Mouse (Mus musculus) cerebellum, adult 18-20 months (tissue): ENCODE measurements at regions not wholly inside any gene's neighbourhood (a gene's known extent, or its start where the extent isn't known, plus 50 kb on each side); places are given as distances from the start of the nearest gene placed in this dataset.

Experiments used
- DNase-seq, 2 experiments: peaks; one replicate each; pipeline ENCODE4 v3.0.0; 2021

DNA sequence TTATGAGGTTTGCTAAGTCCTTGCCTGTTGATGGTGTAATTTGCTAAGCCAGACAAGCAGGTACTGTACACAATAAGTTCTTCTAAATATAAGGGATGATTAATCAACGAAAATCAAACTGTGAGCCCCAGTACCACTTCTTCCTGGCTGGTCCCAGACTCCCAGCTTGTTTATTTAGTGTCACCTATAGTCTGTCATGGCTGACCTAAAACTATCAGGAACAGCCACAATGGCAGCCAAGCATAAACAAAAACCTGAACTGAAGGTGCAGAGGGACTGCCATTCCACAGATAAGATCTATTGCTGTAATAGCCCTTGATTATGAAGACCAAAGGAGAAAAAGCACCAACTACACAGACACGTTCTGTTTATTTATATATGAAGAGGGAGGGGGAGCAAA, 180.9 kb upstream of the Dph6 start:
- no peak for DNase-seq

DNA sequence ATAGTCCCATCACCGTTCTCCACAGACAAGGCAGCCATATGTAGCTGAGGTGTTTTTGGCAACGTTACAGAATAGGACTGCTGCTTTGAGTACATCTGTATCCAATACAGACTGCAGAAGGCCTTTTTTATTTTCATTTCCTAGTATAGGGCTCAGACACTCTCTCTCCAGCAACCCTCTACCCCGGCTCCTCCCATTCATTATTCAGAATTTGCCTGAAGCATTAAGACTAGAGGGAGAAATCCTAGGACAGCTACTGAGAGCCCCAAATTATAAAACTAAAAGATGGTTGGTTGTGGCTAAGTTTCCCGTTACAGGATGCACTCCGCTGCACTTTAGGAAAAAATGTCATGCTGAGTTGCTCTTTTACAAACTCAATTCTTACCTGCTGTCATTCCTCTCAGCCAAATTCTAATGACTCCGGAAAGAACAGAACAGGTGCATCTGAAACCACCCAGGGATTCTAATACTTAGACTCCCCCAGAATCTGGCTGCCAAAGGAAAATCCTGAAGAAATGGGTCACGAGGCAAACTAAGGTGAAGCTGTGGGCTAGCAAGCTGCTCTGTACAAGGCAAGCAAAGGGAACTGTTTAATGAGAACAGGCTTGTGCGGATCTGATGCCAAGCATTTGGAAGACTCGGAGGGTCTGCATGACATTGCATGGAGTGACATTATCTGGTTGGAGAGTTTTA, 189.1 kb upstream of the Dph6 start:
- peak; percentile 15 to 29 for DNase-seq

DNA sequence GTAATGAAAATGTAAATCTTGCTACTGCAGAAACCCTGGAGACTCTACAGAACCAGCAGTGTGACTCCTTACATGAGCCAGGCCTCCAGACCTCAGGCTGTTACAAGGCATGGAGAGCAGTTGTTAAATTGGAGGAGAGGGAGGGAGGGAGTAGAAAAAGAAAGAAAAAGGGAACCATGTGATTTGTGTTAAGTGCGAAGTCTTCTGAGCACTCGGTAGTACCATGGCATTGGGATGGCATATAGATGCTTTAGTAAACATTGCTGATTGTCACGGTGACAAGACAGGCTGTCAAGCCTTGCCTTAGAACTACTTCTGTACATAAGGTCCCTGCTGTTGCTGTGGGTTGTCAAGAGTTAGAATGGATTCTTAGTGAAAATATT, 189.6 kb upstream of the Dph6 start:
- no peak for DNase-seq

DNA sequence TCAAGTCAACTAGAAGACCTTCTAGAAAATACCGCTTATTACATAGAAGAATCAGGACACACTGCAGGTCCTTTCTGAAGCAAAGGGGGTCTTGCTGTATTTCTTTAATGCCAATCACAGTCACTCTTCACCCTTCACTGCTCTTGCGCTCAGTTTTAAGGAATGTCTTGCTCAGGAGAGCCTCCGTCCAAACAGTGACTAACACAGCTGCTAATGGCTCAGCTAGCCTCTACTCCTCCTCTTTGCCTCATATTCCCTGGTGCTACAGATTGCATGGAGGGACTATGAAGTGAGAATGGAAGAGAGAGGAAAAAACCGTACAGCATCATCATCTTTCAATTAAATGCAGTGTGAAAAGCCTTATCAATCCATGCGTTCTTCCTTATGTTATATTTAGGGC, 193.7 kb upstream of the Dph6 start:
- no peak for DNase-seq

DNA sequence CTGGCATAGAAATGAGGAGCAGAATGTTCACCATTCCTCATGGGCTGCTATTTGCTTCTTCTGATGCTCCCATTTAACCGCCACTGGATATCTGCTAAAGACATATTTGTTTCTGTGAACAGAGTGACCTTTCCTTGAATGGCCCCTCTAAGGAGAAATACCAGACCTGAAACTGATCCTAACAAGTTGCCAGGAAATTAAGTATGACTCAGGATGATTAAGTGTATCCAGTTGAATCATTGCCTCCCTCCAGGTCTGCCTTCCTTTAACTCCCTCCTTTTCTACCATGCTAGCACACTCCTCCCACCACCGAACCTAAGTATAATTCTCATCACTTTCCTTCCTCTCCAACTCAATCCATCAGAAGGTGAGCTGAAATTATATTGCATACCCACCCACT, 194.2 kb upstream of the Dph6 start:
- no peak for DNase-seq

DNA sequence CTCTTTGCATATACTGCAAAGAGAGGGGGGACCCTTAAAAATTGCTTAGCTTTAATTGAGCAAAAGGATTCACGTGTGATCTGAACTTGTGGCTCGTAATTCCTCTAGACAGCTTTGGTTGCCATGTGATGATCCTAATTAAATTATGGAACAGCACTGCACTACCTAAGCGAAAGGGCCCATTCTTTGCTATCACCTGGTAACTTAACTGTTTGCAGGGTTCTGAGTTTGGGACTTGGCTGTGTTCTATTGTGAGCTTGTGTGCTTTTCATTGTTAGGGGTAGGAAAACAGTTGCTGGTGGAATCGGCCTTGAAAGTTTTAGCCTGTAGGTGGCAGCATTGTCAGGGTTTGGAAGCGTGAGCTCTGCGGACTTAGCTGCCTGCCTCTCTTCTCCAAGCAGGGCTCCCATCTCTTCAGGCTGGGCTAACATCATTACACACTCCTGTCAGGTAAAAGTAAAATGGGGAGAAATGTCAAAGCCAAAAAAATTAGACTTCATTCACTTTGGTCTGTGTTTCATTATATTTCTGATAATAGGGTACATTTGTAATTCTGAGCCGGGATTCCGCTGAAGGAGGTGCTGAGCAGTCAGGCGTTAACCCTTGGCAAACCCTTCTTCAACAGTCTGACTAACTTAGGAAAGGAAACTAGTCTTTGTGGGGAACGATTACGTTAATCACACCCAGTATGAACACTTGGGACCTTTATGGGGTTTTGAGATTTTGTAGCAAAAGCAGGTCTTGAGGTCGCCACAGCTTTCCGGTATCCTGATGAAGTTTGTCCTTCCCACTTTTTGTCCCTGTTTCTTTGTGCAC, 199.2 kb upstream of the Dph6 start:
- DNase-seq, result peak; percentile 66 to 70

DNA sequence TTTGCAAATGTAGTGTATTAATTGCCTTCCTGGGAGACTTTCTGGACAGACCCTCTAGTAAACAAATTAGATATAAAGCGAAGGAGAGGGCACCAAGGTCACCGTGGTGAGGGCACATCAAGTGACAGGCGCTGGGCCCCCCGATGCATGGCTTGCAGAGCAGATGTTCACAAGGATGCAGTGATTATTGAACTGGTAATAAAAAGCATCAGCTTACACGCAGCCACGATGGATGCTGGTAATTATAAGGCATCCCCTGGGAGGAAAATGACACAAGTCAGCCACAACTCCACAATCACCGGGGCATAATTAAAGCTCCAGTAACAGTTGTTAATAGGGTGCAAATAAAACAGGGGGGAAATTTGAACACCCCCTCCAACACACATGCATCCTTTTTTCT, 217.5 kb upstream of the Dph6 start:
- DNase-seq, result no peak

DNA sequence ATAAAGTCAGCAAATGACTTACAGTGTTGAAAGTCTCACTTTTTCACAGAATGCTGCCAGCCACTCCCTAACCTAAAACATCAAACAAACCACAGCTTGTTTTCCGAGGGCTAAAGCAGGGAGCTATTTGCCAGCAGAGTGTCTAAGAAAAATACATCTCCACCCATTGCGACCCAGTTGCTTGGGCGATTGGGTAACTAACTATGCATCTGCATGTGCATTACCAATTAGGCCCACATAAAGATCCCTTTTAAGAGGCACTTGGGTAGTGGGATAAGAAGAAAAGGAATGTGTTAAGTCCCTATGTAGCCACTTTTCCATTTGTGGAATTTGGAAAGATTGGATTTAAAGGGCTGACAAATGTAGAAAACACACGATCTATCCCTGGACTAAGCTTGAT, 218.3 kb upstream of the Dph6 start:
- DNase-seq, result no peak

DNA sequence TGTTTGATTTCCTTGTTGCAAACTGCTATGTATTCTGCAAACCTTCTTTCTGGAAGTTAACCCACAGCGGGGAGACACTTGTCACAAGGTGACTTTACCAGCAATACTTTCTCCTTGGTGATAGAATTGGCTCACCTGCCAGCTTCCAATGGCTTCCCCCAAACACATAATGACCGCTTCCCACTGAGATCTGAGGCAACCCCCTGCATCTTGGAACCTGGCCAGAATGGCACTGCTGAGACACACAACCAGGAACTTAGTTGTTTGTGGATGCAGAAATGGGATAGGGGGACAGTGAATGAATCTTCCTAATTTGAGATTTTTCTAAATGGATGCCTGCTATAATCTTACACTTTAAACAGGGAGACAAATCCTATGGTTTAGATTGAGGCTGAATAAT, 224.3 kb upstream of the Dph6 start:
- no peak for DNase-seq

DNA sequence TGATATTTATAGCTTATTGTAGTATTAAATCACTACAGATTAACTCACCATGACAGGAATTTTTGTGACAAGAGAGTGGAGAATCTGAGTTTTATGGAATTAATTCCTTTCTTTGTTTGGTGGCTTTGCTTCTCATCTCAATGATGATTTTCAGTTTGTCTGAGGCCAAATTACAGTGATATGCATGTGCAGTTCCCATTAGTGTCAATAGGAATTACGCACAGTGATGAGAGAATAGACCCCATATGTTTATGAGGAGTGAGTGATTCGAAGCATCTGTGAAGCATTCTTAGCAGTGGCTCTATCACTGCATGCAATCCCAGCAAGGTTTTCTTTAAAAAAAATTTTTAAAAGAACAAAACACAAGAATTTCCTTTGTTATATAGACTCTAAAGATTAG, 225.0 kb upstream of the Dph6 start:
- no peak for DNase-seq

DNA sequence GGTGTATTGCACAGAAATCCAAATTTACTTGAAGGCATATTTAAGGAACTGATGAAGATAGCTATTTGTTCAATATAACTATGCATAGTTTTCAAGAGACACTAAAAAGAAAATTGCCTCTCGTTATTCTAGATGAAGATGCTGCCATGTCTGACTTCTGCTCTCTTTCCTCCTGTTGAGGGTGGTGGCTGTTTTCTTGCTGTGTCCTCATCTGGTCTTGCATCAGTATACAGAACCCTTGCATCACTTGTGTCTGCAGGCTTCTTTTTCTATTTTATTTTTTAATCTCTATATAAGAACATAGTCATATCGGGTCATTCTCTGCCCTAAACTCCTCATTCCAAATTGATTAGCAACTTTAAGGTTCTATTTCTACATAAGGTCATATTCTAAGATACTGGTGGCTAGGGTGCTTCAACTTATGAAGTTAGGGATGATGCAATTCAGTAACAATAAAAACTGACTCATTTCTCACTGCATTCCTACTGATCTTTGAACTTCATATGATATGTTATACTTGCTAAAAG, 231.0 kb upstream of the Dph6 start:
- DNase-seq, result no peak

DNA sequence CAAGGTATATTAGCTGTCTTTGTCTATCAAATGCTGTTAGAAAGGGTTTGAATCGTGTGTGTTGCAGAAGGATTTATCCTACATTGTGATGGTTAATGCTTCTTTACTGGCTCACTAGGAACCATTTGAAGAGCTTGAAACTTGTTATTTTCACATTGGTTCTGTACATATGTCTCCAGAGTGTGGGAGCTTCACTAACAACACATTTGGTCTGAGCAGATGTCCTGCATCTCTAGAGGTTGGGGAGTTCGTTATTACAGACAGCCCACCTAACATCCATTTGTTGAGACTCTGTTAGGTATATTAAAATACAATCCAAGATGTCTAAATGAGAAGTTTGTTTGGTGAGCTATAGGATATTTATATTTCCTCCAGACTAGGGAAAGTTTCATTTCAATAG, 244.0 kb upstream of the Dph6 start:
- no peak for DNase-seq

DNA sequence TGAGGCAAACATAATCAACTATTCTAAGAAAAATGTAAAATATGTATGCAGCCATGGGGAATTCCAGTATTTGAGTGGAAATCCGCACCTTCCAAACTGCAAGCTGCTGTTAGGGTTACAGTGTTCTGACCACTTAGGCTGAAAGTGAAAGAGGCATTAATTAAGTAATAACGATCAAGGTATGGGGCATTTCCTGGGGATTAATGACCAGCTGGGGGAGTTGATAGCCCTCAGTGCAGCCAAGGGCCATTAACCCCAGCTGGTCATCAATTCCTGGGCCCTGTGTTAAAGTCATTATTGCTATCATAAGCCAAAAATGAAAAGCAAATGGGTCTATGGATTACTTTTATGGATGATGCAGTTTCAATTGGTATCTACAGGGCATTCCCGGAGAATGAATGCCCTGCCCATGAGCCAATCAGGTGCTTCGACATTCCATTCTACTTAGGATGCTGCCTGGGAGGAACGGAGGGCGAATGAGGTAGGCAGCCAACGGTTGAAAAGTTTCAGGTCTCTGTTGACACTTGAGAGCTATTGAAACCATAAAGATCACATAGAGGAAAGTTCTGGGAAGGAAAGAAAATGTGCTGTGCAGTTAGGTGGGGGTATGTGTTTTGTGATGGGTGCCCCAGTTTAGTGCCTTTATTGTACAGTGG, 257.2 kb upstream of the Dph6 start:
- no peak for DNase-seq

DNA sequence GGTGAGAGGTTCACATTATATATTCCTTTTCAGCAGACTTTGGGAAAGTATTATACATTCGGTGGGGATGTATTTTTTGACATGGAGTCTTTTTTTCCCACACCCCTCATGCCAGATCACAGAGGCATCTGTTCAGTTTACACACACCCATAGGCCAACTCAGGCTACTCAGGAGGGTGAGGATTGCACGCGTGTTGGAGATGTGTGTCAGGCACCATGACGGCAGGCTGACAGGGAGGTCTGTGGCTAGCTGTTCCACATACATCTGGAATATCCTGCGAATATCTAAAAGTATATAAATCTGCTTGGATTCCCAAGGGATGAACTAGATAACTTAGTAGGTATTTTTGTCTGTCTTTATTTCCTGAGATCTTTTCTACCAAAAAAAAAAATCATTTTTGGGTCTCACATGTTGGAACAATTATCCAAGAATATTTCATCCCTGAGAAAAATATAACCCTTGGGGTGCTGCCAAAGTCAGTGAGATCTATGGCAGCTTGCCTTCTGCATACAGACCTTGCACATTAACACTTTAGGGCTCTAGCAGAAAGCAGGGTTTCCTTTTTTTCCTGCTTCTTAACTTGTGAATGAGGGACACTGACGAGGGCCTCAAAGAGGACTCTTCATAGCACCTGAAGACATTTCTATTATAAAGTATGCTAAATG, 260.4 kb upstream of the Dph6 start:
- DNase-seq, result no peak

DNA sequence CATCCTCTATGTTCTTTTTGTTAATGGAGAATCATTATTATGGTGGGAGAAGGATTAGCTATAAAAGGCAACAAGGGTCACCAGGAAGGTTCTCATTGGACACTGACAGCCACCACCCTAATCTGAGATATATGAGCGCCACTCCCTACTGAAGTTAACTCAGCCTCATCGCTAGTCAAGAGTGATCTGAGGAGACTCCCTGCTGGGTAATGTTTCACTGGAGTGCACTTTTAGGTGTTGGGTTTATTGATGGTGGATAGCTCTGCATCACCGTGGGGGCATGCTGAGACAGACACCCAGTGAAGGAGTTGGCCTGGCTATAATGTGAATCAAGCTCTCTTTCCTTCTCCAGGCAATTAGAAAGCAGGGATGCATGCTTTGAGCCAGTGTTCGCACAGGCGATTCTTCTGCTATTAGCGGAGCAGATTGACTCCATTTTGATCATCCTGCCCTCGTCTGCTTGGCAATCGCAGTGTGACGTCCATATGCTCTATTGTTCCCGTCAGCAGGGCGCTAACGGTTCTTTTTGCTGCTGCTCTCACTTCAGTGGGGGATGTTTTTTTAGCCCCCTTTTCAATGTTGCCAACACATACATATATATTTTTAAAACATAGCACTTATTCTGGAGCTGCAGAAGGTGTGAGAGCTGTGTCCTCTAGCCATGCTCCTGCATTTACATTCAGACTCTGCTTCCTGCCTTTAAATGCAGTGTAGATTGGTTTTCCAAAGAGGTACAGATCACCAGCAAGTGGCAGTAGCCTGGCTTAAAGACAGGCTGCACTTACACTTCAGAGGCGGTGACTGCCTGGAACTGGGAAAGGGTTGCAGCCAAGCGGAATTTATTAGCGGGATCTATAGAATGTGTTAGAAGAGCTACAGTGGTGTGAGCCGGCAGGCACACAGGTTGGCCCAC, 263.9 kb upstream of the Dph6 start:
- no peak for DNase-seq

DNA sequence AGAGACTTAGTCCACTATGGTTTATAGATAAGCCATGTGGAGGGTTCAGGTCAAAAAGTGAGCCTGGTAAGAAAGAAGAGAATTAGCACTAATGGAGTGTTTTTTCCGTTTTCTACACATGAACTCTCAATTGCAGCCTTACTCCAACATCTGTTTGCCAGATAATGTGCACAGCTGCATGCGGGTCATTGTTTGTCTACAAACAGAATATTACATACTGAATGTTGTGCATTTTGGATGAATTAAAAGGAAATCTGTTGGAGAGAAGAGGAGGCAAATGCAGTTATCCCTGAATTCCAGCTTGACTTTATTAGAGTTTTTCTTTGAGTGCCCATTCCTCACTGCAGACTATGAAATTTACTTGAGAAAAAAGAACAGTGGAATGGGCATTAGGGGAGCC, 269.1 kb upstream of the Dph6 start:
- DNase-seq, result no peak

DNA sequence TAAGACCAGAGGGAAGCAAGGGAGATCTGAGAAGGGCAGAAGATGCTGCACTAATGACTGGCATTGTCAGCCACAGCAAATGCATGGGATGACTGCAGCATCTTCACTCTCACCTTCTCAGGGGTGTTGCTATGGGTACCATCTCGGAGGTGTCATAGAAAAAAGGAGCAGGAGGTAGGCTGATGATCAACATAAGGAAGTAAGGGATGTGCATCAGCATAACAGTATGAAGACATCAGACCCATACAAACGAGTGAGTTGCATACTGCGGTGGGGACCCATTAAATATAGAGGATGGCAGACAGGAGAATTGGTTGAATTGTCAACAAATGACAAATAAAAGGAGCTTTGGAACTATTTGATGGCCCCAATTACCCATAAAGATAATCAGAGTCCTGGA, 280.7 kb upstream of the Dph6 start:
- no peak for DNase-seq

DNA sequence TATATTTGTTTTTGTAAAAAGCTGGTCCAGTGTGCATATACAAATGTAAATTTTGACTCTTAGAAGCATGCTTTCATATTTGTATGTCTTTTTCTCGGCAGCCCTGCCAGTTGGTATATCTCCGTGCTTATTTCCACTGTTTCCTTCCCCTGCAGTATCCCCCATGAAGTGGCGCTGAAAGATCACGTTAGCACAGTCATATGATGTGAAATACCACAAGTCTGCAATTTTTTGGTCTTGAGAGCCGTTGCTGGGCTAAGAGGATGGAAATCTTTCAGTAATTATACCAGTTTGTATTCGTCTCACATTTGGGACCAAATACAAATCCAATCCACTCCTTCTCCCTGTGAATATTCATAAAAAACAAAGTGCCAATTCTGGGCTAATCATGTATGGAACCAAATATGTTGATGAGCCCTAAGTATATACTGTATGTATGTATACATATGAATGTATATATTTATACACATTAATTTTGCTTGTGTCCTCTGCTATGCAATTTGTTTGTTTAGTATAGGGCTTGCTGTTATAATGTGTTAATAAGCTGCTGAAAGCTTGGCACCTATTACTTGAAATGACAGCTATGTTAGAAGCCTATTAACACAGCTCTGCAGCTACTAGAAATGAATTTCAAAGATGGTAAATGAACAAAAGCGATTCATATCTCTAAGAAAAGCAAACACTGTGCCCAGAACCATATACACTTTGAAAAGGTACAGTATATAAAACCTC, 283.8 kb upstream of the Dph6 start:
- no peak for DNase-seq

DNA sequence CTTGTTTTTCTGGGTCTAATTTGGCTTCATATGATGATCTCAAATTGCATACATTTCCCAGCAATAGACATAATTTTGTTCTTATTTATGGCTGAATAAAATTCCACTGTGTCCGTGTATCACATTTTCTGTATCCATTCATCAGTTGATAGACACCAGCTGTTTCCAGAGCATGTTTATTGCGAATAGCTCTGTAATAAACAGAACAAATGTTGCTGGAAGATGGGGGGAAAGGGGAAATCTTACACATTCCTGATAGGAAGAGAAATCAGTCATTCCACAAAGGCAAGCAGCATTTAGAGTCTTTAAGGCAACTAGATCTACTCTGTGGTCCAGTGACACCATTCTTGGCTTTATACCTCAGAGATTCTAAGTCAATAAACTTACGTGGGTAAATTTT, 311.3 kb upstream of the Dph6 start:
- no peak for DNase-seq

DNA sequence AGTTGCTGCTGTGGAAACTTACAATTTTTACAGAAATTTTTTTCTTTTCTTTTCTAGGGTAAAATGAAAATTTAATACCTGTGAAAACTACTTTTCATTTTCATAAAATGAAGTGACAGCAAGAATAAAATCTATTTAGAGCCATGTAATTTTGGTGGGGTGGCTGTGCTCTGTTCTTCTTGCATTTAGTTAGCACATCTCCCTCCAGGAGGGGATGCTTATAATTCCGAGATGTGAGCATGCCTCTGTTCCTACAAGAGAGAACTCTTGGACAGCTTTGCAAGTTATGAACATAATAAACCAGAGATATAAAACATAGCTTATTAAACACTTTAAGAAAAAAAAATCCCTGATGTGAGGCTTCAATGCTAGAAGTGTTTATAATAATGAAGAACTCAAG, 313.9 kb upstream of the Dph6 start:
- DNase-seq, result no peak

DNA sequence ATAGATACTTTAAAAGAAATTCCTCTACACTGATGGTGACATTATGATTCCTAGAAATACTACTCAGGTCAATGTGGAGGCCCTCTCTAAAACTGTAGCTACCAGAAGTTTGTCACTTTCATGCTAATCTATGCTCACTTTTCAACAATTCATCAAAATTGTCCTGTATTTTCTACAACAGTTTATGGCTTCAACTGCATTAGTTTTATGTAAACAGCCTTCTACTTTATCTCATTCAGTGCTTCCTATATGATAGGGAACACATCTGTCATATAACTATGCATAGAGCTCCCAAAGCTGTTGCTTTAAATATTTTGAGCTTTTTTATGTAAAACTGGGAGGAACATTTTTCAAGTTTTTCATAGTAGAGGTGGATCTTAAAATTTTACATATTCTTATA, 338.7 kb upstream of the Dph6 start:
- DNase-seq, result no peak

DNA sequence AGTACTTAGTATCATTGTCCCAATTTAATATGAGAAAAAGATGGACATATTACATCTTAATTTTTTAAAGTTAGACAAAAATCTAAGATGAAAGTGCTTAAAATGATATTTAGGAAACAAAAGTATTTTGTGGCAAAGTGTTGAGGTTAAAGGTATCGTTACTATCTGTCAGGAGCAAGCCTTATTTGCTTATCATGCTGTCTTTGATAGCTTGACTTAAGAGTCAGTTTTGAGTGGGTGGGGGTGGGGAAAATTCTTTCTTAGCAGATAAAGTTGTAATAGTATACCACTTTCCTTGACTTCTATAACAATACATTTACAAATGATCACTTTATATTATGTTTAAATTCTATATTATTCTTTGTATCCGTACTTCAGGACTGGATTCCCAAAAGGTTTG, 339.1 kb upstream of the Dph6 start:
- DNase-seq, result no peak
